Mouse (Mus musculus) erythroblast, embryonic 14.5 days (primary cell): ENCODE data around the gene Tekt3. TPM values are rescaled to one million over a fixed set of nuclear protein-coding genes. Genes with fewer than 3 reads are reported as not detected.

Source experiments
- H3K27me3 ChIP-seq: 2 replicates; pipeline ENCODE4 v1.6.1; 2012; ENCODE audit warnings: inconsistent platforms; ENCODE audit not compliant: control insufficient read depth
- H3K36me3 ChIP-seq: 2 replicates; pipeline ENCODE4 v1.6.1; 2012; ENCODE audit warnings: mild to moderate bottlenecking, inconsistent platforms; ENCODE audit not compliant: control insufficient read depth
- H3K4me1 ChIP-seq: 2 replicates; pipeline ENCODE4 v1.6.1; 2012; ENCODE audit warnings: inconsistent platforms; ENCODE audit not compliant: control insufficient read depth
- H3K4me3 ChIP-seq: replicated peaks from 2 replicates; pipeline ENCODE3; 2012; ENCODE audit warnings: moderate library complexity, mild to moderate bottlenecking, inconsistent platforms
- H3K9me3 ChIP-seq: 2 replicates; pipeline ENCODE4 v1.6.1; 2012; ENCODE audit warnings: low read length, inconsistent platforms, mixed read lengths; ENCODE audit not compliant: control insufficient read depth
- GATA1 ChIP-seq: IDR thresholded peaks from 2 replicates; pipeline ENCODE4 v1.6.1; 2012; ENCODE audit warnings: low read length, inconsistent platforms, mixed read lengths
- TAL1 ChIP-seq: IDR thresholded peaks from 3 replicates; pipeline ENCODE4 v1.6.1; 2012; ENCODE audit warnings: low read length, inconsistent platforms, mixed read lengths
- polyA plus RNA-seq: library from polyadenylated mRNA; stranded (reverse); fragments of >175 nt; gene quantifications from 2 replicates; pipeline ENCODE4 v1.2.3, GENCODE M21; 2012

Tekt3 gene
- polyA plus RNA-seq, 1 experiment: not detected

GRCm38 (mm10) chr11:63092271-63092670, 30.8 kb downstream of the Tekt3 start:
- Histone ChIP-seq H3K4me1 (no peaks in the 10 kb centered on the region), H3K9me3 (no peaks in the 10 kb centered on the region), H3K36me3 (no peaks in the 10 kb centered on the region), H3K4me3 (no peak overlapping the region), H3K27me3 (no peaks in the 10 kb centered on the region)
- TF ChIP-seq GATA1 (no peak), TAL1 (no peak)

DNA sequence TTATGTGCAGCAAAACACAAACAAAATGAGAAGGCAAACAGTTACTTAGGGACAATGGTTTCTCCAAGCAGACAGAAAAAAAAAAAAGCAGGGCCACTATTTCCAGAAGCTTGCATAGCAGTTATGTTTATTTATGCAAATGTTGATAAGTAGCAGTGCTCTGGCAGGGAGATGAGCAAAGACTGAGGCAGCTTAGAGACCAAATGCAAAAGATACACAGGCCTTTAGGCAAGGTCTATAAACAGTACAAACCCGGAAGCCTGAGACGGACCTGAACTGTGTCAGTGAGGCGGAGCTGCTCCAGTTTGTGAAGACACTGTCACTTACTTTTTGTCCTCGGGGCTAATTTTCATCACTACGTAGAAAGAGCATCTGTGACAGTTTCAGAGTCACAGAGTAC, 32.1 kb downstream of the Tekt3 start:
- H3K36me3 ChIP-seq: no peaks in the 10 kb centered on the region
- TF ChIP-seq TAL1 (no peak), GATA1 (no peak)
- no peaks in the 10 kb centered on the region for H3K9me3 ChIP-seq
- H3K4me3 ChIP-seq: no peak overlapping the region
- H3K4me1 ChIP-seq: no peaks in the 10 kb centered on the region
- H3K27me3 ChIP-seq: no peaks in the 10 kb centered on the region

- Histone ChIP-seq H3K36me3 (no peaks in the 10 kb centered on the region), H3K4me1 (no peaks in the 10 kb centered on the region), H3K27me3 (no peaks in the 10 kb centered on the region), H3K4me3 (no peak overlapping the region), H3K9me3 (no peaks in the 10 kb centered on the region)
- no peak for TF ChIP-seq GATA1
- no peak for TF ChIP-seq TAL1
Observed at GRCm38 (mm10) chr11:63094496-63094895, 33.0 kb downstream of the Tekt3 start.

DNA sequence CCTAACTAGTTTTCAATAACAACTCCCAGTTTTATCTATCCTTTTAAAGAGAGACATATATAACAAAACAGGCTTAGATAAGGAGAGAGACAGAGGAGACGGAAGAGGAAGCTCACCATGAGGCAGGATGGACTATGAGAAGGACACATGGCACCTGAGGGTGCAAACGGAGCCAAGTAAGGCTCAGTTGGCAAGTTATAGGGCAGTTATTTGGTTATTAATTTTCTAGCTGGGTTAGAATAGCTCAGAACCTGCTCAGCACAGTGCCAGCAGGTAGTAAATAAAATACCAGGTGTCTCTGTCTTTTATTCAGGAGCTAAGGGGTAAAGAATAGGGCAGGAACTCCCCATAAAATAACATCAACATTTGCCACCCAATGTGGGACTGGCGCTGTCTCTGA, 36.6 kb downstream of the Tekt3 start:
- TF ChIP-seq TAL1: no peak
- TF ChIP-seq GATA1: no peak
- no peaks in the 10 kb centered on the region for H3K4me1 ChIP-seq
- no peaks in the 10 kb centered on the region for H3K9me3 ChIP-seq
- H3K4me3 ChIP-seq: no peak overlapping the region
- H3K27me3 ChIP-seq: no peaks in the 10 kb centered on the region
- H3K36me3 ChIP-seq: no peaks in the 10 kb centered on the region

DNA sequence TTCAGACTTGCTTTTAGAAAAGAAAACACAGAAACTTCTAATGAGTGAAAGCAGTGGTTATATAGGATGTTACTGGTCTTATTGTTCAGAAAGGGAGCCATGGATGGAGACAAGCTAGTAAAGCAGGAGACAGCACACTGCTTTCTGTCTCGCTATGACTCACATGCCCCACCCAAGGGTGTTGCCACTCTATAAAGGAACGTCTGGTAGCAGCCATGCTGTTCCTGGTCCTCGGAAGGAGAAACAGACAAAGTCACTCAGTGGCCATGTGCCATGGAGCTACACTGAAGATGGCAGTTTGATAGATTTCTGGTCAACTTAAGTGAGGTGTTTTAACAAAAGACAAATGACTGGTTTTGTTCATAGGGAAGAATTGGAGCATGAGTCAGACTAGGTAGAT, 37.9 kb downstream of the Tekt3 start:
- Histone ChIP-seq H3K4me3 (no peak overlapping the region), H3K4me1 (no peaks in the 10 kb centered on the region), H3K36me3 (no peaks in the 10 kb centered on the region), H3K9me3 (no peaks in the 10 kb centered on the region), H3K27me3 (no peaks in the 10 kb centered on the region)
- no peak for TF ChIP-seq TAL1
- TF ChIP-seq GATA1: no peak

DNA sequence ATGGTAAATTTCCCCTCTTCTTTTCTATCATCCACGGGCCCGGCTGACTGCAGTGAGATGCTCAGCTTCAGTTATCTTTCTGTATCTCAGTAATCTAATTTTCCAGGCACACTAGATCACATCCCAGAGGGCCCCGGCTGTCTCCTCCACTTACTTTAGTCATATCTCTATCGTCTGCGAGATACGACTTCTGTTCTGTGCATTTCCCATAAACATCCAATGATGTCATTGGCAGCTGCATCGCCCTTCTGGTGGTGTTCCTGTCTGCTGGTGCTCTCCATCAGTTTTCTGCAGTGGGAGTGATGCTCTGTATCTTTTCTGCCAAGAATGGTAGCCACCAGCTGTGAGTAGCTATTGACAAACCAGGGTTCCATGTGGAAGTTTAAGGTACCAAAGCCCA, 41.8 kb downstream of the Tekt3 start:
- H3K9me3 ChIP-seq: no peaks in the 10 kb centered on the region
- H3K27me3 ChIP-seq: no peaks in the 10 kb centered on the region
- H3K36me3 ChIP-seq: no peaks in the 10 kb centered on the region
- H3K4me1 ChIP-seq: no peaks in the 10 kb centered on the region
- no peak overlapping the region for H3K4me3 ChIP-seq
- TF ChIP-seq TAL1: no peak
- no peak for TF ChIP-seq GATA1

DNA sequence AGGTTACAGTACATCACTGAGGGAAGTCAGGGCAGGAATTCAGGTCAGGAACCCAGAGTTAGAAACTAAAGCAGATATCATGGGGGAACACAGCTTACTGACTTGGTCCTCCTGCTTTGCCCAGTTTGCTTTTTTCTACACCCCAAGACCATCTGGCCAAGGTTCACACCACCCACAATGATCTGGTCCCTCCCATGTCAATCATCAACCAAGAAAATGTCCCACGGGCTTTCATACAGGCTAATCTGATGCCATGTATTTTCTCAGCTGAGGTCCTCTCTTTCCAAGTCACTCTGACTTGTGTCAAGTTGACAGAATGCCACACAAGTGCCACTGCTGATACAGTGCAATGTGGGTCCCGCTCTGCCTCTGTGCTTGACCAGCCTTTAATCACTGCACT, 42.6 kb downstream of the Tekt3 start:
- Histone ChIP-seq H3K9me3 (no peaks in the 10 kb centered on the region), H3K4me3 (no peak overlapping the region), H3K27me3 (no peaks in the 10 kb centered on the region), H3K4me1 (no peaks in the 10 kb centered on the region), H3K36me3 (no peaks in the 10 kb centered on the region)
- TF ChIP-seq TAL1 (no peak), GATA1 (no peak)

GRCm38 (mm10) chr11:63109230-63109775, 47.8 kb downstream of the Tekt3 start:
- TF ChIP-seq TAL1 (no peak), GATA1 (no peak)
- Histone ChIP-seq H3K9me3 (no peaks in the 10 kb centered on the region), H3K4me3 (no peak overlapping the region), H3K27me3 (no peaks in the 10 kb centered on the region), H3K4me1 (no peaks in the 10 kb centered on the region), H3K36me3 (no peaks in the 10 kb centered on the region)

- Histone ChIP-seq H3K4me3 (no peak overlapping the region), H3K36me3 (no peaks in the 10 kb centered on the region), H3K4me1 (no peaks in the 10 kb centered on the region), H3K27me3 (no peaks in the 10 kb centered on the region), H3K9me3 (no peaks in the 10 kb centered on the region)
- TF ChIP-seq GATA1: no peak
- no peak for TF ChIP-seq TAL1
Observed at GRCm38 (mm10) chr11:63110329-63110728, 48.9 kb downstream of the Tekt3 start.
